Mouse (Mus musculus) layer of hippocampus, adult 11-12 months (tissue): Measurements from ENCODE around the gene Gltp.

ENCODE experiments used
- DNase-seq: peaks from one replicate; pipeline ENCODE4 v3.0.0; 2022; ENCODE audit warnings: low spot score

Gltp gene

GRCm38 (mm10) chr5:114702403-114703392 lies 11.9 kb upstream of the Gltp start:
- DNase-seq: no peak

- DNase-seq: peak; percentile 57
Observed at GRCm38 (mm10) chr5:114699015-114699414, 8.2 kb upstream of the Gltp start.

GRCm38 (mm10) chr5:114698044-114698746 lies 7.4 kb upstream of the Gltp start:
- DNase-seq: peak; percentile 83

GRCm38 (mm10) chr5:114696939-114697338 lies 6.2 kb upstream of the Gltp start:
- DNase-seq: no peak

GRCm38 (mm10) chr5:114695775-114696174 lies 5.0 kb upstream of the Gltp start:
- DNase-seq: no peak

- DNase-seq: no peak
Observed at GRCm38 (mm10) chr5:114689700-114690366, 951 bp downstream of the Gltp start.

GRCm38 (mm10) chr5:114688703-114689102 lies 2.1 kb downstream of the Gltp start:
- DNase-seq: no peak

GRCm38 (mm10) chr5:114687901-114688300 lies 2.9 kb downstream of the Gltp start:
- DNase-seq: no peak

- DNase-seq: no peak
Observed at GRCm38 (mm10) chr5:114686726-114687210, 4.0 kb downstream of the Gltp start.

GRCm38 (mm10) chr5:114685986-114686385 lies 4.8 kb downstream of the Gltp start:
- no peak for DNase-seq

- no peak for DNase-seq
Observed at GRCm38 (mm10) chr5:114681717-114682116, 9.1 kb downstream of the Gltp start.

- DNase-seq: no peak
Observed at GRCm38 (mm10) chr5:114680676-114681285, 10.0 kb downstream of the Gltp start.

GRCm38 (mm10) chr5:114679841-114680591 lies 10.8 kb downstream of the Gltp start:
- DNase-seq: peak; percentile 68

- no peak for DNase-seq
Observed at GRCm38 (mm10) chr5:114674594-114674993, 16.2 kb downstream of the Gltp start.

GRCm38 (mm10) chr5:114673114-114673513 lies 17.7 kb downstream of the Gltp start:
- DNase-seq: no peak

GRCm38 (mm10) chr5:114669014-114669413 lies 21.8 kb downstream of the Gltp start:
- no peak for DNase-seq

GRCm38 (mm10) chr5:114667228-114667856 lies 23.4 kb downstream of the Gltp start:
- peak; percentile 99 for DNase-seq

- no peak for DNase-seq
Observed at GRCm38 (mm10) chr5:114666659-114667058, 24.1 kb downstream of the Gltp start.

- DNase-seq: no peak
Observed at GRCm38 (mm10) chr5:114664750-114665149, 26.0 kb downstream of the Gltp start.

GRCm38 (mm10) chr5:114664139-114664538 lies 26.6 kb downstream of the Gltp start:
- no peak for DNase-seq

- no peak for DNase-seq
Observed at GRCm38 (mm10) chr5:114661029-114661428, 29.8 kb downstream of the Gltp start.
